Mouse (Mus musculus) ovary, postnatal 14 days (tissue): Measurements from ENCODE around the gene Mrpl23.

ENCODE experiments used
- DNase-seq: peaks from one replicate; pipeline ENCODE4 v3.0.0; 2022; ENCODE audit warnings: low spot score

The Mrpl23 gene

DNA sequence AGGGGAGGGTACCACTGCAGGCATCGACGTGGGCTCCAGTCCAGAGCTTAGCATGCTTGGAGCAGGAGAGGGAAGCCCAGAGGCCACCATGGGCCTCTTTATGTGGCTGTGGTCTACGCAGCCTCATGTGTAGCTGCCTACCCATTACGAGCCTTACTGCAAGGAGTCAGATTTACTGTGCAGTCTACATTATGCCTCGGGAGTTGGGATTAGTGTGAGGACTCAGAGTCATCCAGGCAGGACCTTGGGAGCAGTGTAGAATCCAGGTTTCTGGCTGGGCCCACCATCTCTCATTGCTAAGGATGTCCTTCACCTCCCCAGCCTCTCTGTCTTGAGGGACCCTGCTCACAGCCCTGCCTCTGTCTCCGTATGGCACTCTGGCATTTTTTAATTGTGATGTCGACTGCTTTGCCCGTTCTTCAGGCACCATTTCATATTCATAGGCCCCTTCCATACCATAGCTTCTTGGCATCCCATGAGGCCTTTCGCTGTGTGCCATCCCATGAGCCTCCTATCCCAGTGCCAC, 42.4 kb downstream of the Mrpl23 start:
- DNase-seq = no peak

DNA sequence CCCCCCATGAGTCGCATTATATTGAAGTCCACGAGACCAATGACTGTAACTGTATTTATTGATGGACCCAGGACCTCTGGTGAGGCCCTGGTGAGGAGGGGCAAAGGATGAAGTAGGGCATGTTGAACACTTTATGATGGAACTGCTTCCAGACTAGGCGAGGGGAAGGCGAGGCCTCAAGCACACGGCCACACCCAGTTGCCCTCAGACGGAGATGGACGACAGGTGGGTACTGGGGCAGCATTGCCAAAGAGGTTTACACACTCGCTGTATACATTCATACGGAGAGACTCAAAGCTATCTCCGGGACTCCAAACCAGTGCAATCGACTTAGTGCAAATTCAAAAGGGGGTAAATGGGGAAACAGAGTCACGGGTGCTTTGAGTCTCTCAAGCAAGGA, 43.0 kb downstream of the Mrpl23 start:
- no peak for DNase-seq

DNA sequence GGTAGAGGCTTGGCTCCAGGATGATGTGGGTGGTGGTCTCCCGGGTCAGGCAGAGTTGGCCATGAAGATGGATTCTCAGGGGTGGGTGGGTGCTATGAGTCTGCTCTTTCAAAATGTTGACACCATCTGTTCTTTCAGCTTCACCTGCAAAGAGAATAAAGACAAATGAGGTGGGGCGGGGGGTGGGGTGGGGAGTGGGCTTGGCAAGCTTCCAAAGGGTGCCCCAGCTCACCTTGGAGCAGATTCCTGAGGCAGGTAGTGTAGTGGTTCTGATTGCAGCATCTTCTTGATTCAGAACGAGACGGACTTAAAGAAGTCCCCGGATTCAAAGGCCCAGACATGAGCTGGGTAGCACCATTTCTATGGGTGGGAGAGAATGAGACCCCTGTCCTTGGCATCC, 43.5 kb downstream of the Mrpl23 start:
- DNase-seq = no peak

DNA sequence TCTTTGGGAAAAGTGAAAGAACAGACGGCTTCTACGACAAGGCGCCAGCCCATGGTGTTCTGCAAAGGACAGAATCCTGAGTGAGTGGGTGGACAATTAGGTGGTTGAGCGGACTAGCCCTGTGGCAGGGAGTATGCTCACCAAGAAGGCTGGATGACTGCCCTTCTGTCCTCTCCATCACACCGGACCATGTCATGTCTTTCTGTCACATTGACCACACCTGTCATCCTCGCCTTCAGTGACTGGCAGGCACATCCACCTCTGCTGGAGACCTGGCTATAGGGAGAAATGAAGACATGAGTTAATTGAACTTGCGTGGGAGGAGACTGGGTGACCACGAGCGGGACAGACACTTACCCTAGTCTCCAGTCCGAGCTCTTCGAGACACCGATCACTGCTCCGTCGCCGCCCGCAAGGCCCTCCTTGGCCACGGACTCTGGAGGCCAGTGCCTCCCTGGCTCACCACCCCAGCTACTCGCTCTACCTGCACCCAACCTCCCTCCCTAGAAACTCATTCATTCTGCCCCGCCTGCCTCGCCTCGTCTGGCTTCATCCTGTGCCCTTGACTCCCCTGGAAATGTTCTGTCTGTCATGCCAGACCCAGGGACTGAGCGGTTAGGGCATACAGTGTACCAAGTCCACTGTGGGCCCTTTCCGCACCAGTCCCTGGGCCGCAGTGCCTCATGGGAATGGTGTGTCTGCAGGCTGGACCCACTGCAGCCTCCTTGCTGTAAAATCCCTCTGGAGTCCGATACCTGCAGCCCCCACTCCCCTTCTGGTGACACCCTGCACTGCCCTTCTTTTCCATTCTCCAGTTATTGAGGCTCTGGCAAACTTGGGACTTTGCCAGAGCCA, 44.2 kb downstream of the Mrpl23 start:
- DNase-seq = no peak

DNA sequence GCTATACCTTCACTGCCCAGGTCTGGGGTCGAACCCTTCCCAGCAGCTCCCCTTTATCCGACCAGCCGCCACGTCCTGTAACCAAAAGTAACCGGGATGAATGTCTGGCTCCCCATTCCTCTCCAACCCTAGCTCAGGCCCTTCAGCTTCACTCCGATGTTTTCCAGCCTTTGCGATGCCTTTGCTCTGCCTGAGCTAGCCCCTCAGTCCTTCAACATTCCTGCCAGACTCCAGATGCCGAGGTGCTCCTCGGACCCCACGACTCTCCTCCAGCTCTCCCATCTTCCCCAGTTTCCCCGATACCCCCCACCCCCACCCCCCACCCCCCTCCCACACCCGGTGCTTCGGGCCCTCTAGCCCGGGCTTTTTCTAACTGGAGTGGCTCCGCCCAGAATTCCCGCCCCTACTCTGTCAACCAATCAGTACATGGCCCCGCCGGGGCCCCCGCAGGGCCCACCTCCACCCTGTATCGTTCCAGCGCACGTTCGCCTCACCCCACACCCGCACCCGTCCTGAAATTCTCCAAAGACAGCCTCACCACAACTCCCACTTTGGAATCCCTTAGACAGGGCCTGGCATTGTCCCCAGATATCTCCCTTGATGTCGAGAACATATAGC, 45.4 kb downstream of the Mrpl23 start:
- DNase-seq = no peak

DNA sequence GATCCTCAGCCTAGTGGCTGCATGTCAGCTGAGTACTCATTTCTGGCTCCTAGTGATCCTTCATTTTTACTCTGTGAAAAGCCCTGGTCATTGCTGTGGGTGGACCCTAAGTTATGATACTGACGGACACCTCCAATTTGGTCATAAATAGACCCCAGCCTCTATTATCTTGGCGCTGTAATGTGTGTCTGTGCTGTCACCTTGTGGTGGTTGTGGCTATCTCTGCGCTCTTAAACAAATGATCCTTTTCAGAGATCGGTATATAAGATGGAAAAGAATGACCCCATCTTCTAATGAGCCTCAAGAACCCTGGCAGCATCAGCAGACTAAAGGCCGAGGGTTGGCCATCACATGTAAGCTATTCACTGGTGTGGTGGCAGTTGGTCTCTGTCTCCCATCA, 46.6 kb downstream of the Mrpl23 start:
- DNase-seq = no peak

DNA sequence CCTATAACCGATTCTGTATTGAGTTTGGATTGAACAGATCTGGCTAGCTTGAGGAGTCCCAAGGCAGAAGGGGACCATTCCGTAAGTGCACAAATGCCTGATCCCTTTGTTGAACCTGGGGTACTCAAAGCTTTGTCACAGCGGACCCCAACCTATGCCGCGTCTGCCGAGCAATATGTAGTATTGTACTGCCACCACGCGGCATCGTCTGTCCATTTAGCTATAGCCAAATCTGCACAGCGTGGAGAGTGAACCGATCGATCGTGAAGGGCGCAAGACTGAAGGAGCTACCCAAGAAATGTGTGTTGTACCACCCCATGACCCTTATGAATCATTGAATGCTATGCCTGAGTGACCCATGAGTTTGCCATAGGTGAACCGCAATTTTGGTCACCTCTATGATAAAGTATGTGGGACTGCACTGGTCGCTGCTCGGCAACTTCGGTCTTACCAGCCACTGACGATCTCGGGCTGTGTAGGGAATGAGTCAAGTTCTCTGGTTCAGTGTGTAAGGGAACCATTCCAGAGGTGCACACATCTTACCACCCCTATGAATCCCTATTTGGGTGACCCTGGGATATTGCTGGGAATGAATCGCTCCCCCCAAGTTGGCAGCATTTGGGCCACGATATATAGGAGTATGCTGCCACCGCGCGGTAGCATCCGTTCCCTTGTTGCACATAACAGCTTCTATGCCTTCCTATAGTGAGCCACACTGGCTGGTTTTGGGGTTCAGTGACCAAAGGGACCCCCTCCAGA, 47.8 kb downstream of the Mrpl23 start:
- no peak for DNase-seq

DNA sequence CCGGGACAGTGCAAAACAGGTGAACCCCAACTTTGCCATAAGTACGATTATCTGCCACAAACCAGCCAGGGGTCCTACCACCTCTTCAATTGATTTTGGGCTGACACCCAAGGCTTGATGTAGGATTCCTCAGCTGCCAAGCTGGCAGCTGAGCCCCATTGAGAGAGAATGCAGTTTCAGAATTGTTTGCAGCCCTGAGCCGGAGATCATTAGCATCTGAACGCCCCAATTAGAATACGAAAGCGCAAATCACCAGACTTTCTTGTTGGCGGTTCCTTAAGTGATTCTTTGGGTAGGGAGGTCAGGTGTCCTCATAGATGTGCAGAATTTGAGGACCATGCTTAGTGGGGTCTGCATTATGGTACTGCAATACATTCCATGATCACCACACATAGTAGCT, 48.7 kb downstream of the Mrpl23 start:
- DNase-seq = no peak

DNA sequence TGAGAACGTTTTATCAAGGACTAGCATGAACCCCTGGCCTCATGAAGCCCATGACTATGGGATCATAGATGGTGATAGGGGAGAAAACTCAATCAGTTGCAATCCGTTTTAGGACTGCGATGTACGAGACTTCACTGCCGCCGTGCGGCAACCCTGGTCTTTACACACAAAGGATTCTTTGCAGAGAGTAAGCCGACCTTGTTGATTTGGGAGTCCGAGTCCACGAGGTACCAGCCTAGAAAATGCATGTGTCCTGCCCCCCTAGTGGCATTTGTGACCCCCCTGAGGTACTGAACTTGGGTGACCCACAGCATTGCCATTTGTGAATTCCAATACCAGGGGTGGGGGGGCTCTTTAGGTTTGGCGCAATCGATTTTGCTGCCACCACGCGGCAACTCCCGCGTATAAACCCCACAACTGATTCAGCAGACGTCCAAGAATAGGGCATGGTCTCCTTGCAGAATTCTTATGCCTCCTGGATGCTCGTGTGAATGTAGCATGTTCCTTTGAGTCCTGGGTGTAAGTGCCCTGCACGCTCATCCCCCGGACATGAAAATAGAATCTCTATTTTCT, 49.3 kb downstream of the Mrpl23 start:
- DNase-seq = peak; percentile 26

DNA sequence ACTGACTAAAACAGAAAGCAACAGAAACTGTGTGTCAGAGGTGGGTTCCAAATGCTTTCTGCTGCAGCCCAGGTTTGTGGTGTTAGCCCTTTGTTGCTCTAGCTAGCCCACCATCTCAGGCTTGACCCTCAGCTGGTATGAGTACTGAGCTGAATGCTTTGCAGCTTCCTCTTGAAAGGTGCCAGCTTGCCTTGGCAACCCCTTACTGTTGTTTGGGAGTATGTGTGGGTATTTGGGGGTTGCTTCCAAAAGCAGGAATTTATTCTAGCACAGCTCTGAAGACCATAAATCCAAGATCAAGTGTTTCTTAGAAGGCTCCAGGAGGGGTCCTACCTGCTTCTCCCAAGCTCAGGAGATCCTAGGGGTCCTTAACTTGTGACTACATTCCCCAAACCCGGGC, 52.4 kb downstream of the Mrpl23 start:
- no peak for DNase-seq

DNA sequence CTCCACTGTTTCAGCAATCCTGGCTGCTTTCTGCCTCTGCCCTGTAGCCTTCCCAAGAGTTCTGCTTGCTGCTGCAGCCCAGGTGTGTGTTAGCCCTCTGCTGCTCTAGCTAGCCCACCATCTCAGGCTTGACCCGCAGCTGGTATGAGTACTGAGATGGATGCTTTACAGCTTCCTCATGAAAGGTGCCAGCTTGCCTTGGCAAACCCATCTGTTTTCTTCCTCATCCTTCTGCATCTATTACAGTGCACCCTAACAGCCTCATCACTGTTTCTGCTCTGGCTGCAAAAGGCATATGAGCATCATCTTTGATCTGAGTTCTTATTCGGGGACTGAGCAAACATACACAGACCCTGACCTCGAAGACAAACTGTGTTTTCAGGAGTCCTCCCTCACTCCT, 53.4 kb downstream of the Mrpl23 start:
- no peak for DNase-seq

DNA sequence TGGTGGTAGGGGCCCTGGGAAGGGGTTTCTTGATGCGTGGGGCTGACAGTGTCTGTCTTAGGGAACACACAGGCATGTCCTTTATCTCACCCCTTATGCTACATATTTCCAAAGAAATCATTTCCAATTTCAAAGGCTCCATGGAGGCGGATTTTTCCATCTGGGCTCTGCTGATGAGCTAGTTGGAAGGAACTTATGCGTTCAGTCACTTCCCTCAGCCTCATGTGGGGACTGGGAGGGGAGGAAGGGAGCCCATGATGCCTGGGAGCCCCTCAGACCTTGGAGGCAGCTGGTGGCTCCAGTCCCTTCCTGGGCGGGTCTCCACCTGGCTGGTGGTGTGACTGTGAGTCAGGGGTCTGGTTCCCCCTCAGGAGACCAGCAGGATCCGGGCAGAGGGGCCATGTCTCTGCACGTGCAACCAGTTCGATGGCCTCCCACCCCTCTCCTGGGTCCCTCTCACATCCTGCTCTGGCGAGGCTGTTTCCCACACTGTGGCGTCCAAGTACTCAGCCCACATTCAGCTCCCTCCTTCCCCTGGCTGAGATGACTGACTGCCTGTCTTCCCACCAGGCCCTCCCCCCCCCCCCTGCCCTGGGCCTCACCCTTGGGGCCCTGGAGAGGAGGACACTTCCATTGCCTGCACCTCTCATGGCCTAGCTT, 55.9 kb downstream of the Mrpl23 start:
- no peak for DNase-seq
